Mouse (Mus musculus) heart, embryonic 11.5 days (tissue): ENCODE results near the gene Zp3. TPM values are rescaled to one million over a fixed set of nuclear protein-coding genes. Genes with fewer than 3 reads are reported as not detected.
A peak's percentile ranks its signal among the peaks of the same experiment; 100 is the strongest.

Source experiments
- ATAC-seq: fragments of 200-750 bp; cut with Nextera tagmentation; replicated peaks from 2 replicates; pipeline ENCODE4 v1.8.0; 2017; ENCODE audit warnings: moderate library complexity; ENCODE audit not compliant: insufficient number of reproducible peaks, low FRiP score, low TSS enrichment
- H3K27ac ChIP-seq: fragments of 300-500 bp; sonication (generic); 2 replicates; pipeline ENCODE4 v1.5.1; 2014; ENCODE audit warnings: mild to moderate bottlenecking, low read depth, low read length
- H3K27me3 ChIP-seq: fragments of 300-500 bp; sonication (generic); 2 replicates; pipeline ENCODE4 v1.6.1; 2014; ENCODE audit warnings: mild to moderate bottlenecking, low read length, mixed read lengths; ENCODE audit not compliant: control insufficient read depth, insufficient read depth
- H3K36me3 ChIP-seq: fragments of 300-500 bp; sonication (generic); 2 replicates; pipeline ENCODE4 v1.6.1; 2014; ENCODE audit warnings: mild to moderate bottlenecking, low read length, moderate library complexity, mixed read lengths; ENCODE audit not compliant: control insufficient read depth, insufficient read depth
- H3K4me1 ChIP-seq: fragments of 300-500 bp; sonication (generic); 2 replicates; pipeline ENCODE4 v1.6.1; 2014; ENCODE audit warnings: low read length; ENCODE audit not compliant: control insufficient read depth, insufficient read depth
- H3K4me2 ChIP-seq: fragments of 300-500 bp; sonication (generic); 2 replicates; pipeline ENCODE4 v1.6.1; 2014; ENCODE audit warnings: mild to moderate bottlenecking, moderate library complexity
- H3K4me3 ChIP-seq: fragments of 300-500 bp; sonication (generic); 2 replicates; pipeline ENCODE4 v1.5.1; 2014; ENCODE audit warnings: low read depth, low read length
- H3K9ac ChIP-seq: fragments of 300-500 bp; sonication (generic); 2 replicates; pipeline ENCODE4 v1.6.1; 2014; ENCODE audit warnings: mild to moderate bottlenecking, low read depth, low read length, moderate library complexity
- H3K9me3 ChIP-seq: fragments of 300-500 bp; sonication (generic); replicated peaks from 2 replicates; pipeline ENCODE4 v1.6.1; 2016; ENCODE audit warnings: low read length; ENCODE audit not compliant: control insufficient read depth
- whole genome bisulfite sequencing: fragments of 180-500 bp; shearing (Covaris S2); extraction: QIAGEN DNeasy Blood & Tissue Kit; methylation state at CpG from one replicate; pipeline ENCODE4 v1.1.7; 2014; ENCODE audit not compliant: insufficient replicate concordance; 5-methylcytosine and 5-hydroxymethylcytosine counted together
- polyA plus RNA-seq: library from polyadenylated mRNA; unstranded; fragments of >200 nt; fragmentation: Nextera tagmentation; extraction: Ambion mirVana; gene quantifications from 2 replicates; pipeline ENCODE4 v1.2.1, GENCODE M21; 2014

Zp3 gene
- polyA plus RNA-seq, 1 experiment from 2014 or later = 0.16 TPM

DNA sequence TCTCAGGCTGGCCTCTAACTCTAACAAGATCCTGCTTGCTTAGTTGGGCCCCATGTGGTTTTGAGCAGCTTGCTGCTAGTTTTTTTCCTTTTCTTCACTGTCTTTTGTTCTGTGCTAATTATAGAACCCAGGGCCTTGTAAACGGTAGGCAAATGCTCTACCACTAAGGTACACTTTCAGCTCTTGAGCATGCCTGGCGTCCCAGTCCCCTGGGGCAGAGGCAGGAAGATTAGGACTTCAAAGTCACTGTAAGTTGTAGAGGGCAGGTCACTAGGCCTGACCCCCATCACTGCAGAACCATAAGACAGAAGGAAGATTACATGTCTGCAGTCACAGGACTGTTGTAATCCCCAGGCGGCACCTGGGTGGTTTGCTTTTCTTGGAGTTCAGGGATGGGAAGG lies 22.9 kb downstream of the Zp3 start:
- H3K4me3 ChIP-seq = no peak overlapping the region
- no peaks in the 10 kb centered on the region for H3K27me3 ChIP-seq
- peak overlapping the region; percentile 72 for H3K27ac ChIP-seq
- H3K9ac ChIP-seq = no peak overlapping the region
- H3K36me3 ChIP-seq = peaks cover 20% of the 10 kb centered on the region
- H3K4me1 ChIP-seq = peaks cover 15% of the 10 kb centered on the region
- H3K9me3 ChIP-seq = no peaks in the 10 kb centered on the region
- H3K4me2 ChIP-seq = peak overlapping the region; percentile 1; the same call in 1 of the 2 replicates
- ATAC-seq = no peak
- 10% methylated on average over 3 of the region's 3 CpGs for WGBS

- 70% methylated on average over 4 of the region's 4 CpGs for WGBS
- Histone ChIP-seq H3K4me1 (peaks cover 17% of the 10 kb centered on the region), H3K9ac (no peak overlapping the region), H3K27ac (no peak overlapping the region), H3K4me3 (no peak overlapping the region), H3K27me3 (no peaks in the 10 kb centered on the region), H3K9me3 (no peaks in the 10 kb centered on the region), H3K36me3 (peaks cover 7% of the 10 kb centered on the region), H3K4me2 (no peak overlapping the region)
- ATAC-seq = no peak
These were observed 24.6 kb downstream of the Zp3 start for GRCm38 (mm10) chr5:136004537-136004936.

DNA sequence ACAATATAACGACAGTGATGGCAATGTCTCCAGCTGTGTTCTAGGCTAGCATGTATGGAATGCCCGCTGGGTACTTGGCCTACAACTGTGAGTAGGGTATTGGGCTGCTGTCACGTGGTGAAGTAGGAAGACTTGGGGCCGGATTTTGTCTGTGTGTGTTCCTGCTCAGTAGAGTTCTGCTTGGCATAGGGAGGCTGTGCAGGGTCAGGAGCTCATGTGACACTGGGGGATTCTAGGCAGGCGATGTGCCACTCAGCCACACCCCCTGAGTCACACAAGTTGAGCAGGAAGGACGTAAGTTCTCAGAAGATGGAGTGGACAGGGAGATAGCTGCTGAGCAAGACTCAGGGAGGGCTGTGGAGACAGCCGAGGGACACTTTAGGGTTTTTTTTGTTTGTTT lies 27.8 kb downstream of the Zp3 start:
- H3K27ac ChIP-seq = no peak overlapping the region
- H3K4me3 ChIP-seq = no peak overlapping the region
- WGBS = 54% methylated on average over 7 of the region's 7 CpGs
- H3K9ac ChIP-seq = no peak overlapping the region
- peaks cover 12% of the 10 kb centered on the region for H3K4me1 ChIP-seq
- peaks cover 15% of the 10 kb centered on the region for H3K36me3 ChIP-seq
- H3K27me3 ChIP-seq = no peaks in the 10 kb centered on the region
- no peak for ATAC-seq
- H3K4me2 ChIP-seq = no peak overlapping the region
- no peaks in the 10 kb centered on the region for H3K9me3 ChIP-seq

GRCm38 (mm10) chr5:136014877-136015276 lies 35.0 kb downstream of the Zp3 start:
- no peak overlapping the region for H3K4me2 ChIP-seq
- ATAC-seq = peak; percentile 56; the same call in 1 of the 2 replicates
- H3K27me3 ChIP-seq = no peaks in the 10 kb centered on the region
- WGBS = 55% methylated on average over 10 of the region's 10 CpGs
- peaks cover 35% of the 10 kb centered on the region for H3K4me1 ChIP-seq
- H3K9me3 ChIP-seq = no peaks in the 10 kb centered on the region
- no peak overlapping the region for H3K4me3 ChIP-seq
- H3K9ac ChIP-seq = peak overlapping the region; percentile 17; the same call in 1 of the 2 replicates
- H3K36me3 ChIP-seq = peaks cover 18% of the 10 kb centered on the region
- peak overlapping the region; percentile 70 for H3K27ac ChIP-seq

DNA sequence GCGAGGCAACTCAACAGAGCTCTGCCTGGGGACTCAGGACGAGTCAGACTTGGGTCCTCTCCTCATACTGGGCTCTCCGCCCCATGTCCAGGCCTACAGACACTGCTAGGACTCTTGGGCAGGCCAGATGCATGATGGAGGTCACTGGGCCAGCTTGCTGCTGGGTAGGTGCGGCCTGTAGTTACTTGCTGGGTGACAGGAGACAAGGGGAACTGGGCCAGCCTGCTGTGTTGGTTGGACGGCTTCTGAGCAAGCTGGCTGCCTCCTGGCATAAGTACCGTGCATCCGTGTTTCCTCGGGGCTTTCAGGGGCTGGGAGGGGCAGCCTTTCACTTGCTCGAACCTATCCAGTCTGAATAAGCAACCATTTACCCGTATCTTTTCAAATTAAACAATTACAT lies 35.7 kb downstream of the Zp3 start:
- Histone ChIP-seq H3K4me3 (no peak overlapping the region), H3K36me3 (peaks cover 18% of the 10 kb centered on the region)

GRCm38 (mm10) chr5:136016014-136016876 lies 36.3 kb downstream of the Zp3 start:
- Histone ChIP-seq H3K9ac (no peak overlapping the region), H3K4me2 (no peak overlapping the region), H3K4me1 (peaks cover 41% of the 10 kb centered on the region), H3K27ac (peak overlapping the region; percentile 46; the same call in 1 of the 2 replicates), H3K9me3 (no peaks in the 10 kb centered on the region), H3K27me3 (no peaks in the 10 kb centered on the region), H3K4me3 (no peak overlapping the region), H3K36me3 (peaks cover 17% of the 10 kb centered on the region)
- WGBS = 70% methylated on average over 10 of the region's 10 CpGs
- no peak for ATAC-seq

More for the DNA sequence above, 35.7 kb downstream of the Zp3 start:
- 78% methylated on average over 10 of the region's 10 CpGs for WGBS
- no peak for ATAC-seq
- Histone ChIP-seq H3K9me3 (no peaks in the 10 kb centered on the region), H3K4me1 (peaks cover 41% of the 10 kb centered on the region), H3K4me2 (no peak overlapping the region; the same call in 1 of the 2 replicates), H3K27ac (peak overlapping the region; percentile 70), H3K9ac (peak overlapping the region; percentile 17; the same call in 1 of the 2 replicates), H3K27me3 (no peaks in the 10 kb centered on the region)

DNA sequence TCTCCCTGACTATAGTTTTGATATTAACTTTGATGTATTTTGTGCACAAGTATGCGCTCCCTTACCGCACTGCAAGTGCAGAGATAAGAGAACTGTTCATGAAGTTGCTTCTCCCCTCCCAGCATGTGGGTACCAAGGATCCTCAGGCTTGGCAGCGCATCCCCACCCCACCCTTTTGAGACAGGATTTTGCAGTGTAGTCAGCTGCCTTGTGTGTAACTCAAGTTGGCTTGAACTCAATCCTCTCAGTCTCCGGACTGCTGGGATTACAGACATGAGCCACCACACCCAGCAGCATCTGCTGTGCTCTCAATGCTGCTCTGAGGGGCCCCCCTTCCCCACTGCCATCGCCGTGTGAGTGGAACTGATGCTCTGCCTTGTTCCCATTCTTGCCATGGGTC lies 37.4 kb downstream of the Zp3 start:
- Histone ChIP-seq H3K27ac (no peak overlapping the region), H3K9ac (no peak overlapping the region), H3K4me1 (peaks cover 41% of the 10 kb centered on the region), H3K36me3 (peaks cover 6% of the 10 kb centered on the region; the same call in 1 of the 2 replicates), H3K4me3 (no peak overlapping the region), H3K4me2 (no peak overlapping the region), H3K9me3 (no peaks in the 10 kb centered on the region), H3K27me3 (no peaks in the 10 kb centered on the region)
- 73% methylated on average over 6 of the region's 6 CpGs for WGBS
- no peak for ATAC-seq

GRCm38 (mm10) chr5:136018726-136019125 lies 38.8 kb downstream of the Zp3 start:
- Histone ChIP-seq H3K9ac (no peak overlapping the region), H3K36me3 (no peaks in the 10 kb centered on the region), H3K27ac (no peak overlapping the region), H3K27me3 (no peaks in the 10 kb centered on the region), H3K4me2 (no peak overlapping the region), H3K4me1 (peaks cover 41% of the 10 kb centered on the region), H3K4me3 (no peak overlapping the region), H3K9me3 (no peaks in the 10 kb centered on the region)
- WGBS = 74% methylated on average over 2 of the region's 2 CpGs
- no peak for ATAC-seq
